Mouse (Mus musculus) embryonic facial prominence, embryonic 14.5 days (tissue): ENCODE measurements around the gene Man1a. TPM values are rescaled to one million over a fixed set of nuclear protein-coding genes. Genes with fewer than 3 reads are reported as not detected.

ENCODE experiments used
- ATAC-seq: fragments of 200-750 bp; cut with Nextera tagmentation; 2 replicates; pipeline ENCODE4 v1.8.0; 2017; ENCODE audit warnings: low read depth, moderate number of reproducible peaks, moderate TSS enrichment
- DNase-seq: peaks from one replicate; pipeline ENCODE4 v3.0.0-alpha.2; 2015; ENCODE audit warnings: low spot score
- H3K27ac ChIP-seq: fragments of 300-500 bp; sonication (generic); replicated peaks from 2 replicates; pipeline ENCODE4 v1.5.1; 2014; ENCODE audit warnings: low read depth, mild to moderate bottlenecking, low read length, moderate library complexity
- H3K27me3 ChIP-seq: fragments of 300-500 bp; sonication (generic); replicated peaks from 2 replicates; pipeline ENCODE4 v1.6.1; 2014; ENCODE audit warnings: low read length; ENCODE audit not compliant: control insufficient read depth, insufficient read depth
- H3K36me3 ChIP-seq: fragments of 300-500 bp; sonication (generic); 2 replicates; pipeline ENCODE4 v1.6.1; 2014; ENCODE audit warnings: low read length, mixed read lengths; ENCODE audit not compliant: control insufficient read depth, insufficient read depth
- H3K4me1 ChIP-seq: fragments of 300-500 bp; sonication (generic); 2 replicates; pipeline ENCODE4 v1.6.1; 2014; ENCODE audit warnings: antibody characterized with exemption, low read length; ENCODE audit not compliant: control insufficient read depth, insufficient read depth
- H3K4me2 ChIP-seq: fragments of 300-500 bp; sonication (generic); 2 replicates; pipeline ENCODE4 v1.6.1; 2014; ENCODE audit warnings: low read depth, mild to moderate bottlenecking, low read length, moderate library complexity, mixed read lengths
- H3K4me3 ChIP-seq: fragments of 300-500 bp; sonication (generic); 2 replicates; pipeline ENCODE4 v1.5.1; 2014; ENCODE audit warnings: low read depth, mild to moderate bottlenecking, low read length
- H3K9ac ChIP-seq: fragments of 300-500 bp; sonication (generic); 2 replicates; pipeline ENCODE4 v1.6.1; 2014; ENCODE audit warnings: low read depth, mild to moderate bottlenecking, low read length, moderate library complexity, mixed read lengths
- H3K9me3 ChIP-seq: fragments of 300-500 bp; sonication (generic); 2 replicates; pipeline ENCODE4 v1.6.1; 2016; ENCODE audit warnings: low read length; ENCODE audit not compliant: control insufficient read depth
- WGBS: fragments of 180-500 bp; shearing (Covaris S2); extraction: QIAGEN DNeasy Blood & Tissue Kit; methylation state at CpG from one replicate; pipeline ENCODE4 v1.1.7; 2014; 5-methylcytosine and 5-hydroxymethylcytosine counted together
- polyA plus RNA-seq: library from polyadenylated mRNA; unstranded; fragments of >200 nt; fragmentation: Nextera tagmentation; extraction: Ambion mirVana; gene quantifications from 2 replicates; pipeline ENCODE4 v1.2.1, GENCODE M21; 2014

Man1a gene
- polyA plus RNA-seq, 1 experiment from 2014 or later, result 11.3 TPM

- H3K9ac ChIP-seq, result no peak overlapping the region
Observed at GRCm38 (mm10) chr10:54059092-54059496, 17.3 kb downstream of the Man1a start.

GRCm38 (mm10) chr10:54058657-54059056, 17.8 kb downstream of the Man1a start:
- whole genome bisulfite sequencing, result 66% methylated on average over 3 of the region's 3 CpGs
- Histone ChIP-seq H3K9me3 (no peaks in the 10 kb centered on the region), H3K27me3 (no peaks in the 10 kb centered on the region), H3K36me3 (no peaks in the 10 kb centered on the region), H3K4me1 (0 out of 2 replicates have a peak, but pooled peaks cover 3% of the 10 kb centered on the region), H3K27ac (no peak overlapping the region), H3K4me2 (no peak overlapping the region), H3K9ac (no peak overlapping the region), H3K4me3 (no peak overlapping the region)
- DNase-seq, result no peak
- ATAC-seq, result no peak

More at GRCm38 (mm10) chr10:54059092-54059496, 17.3 kb downstream of the Man1a start:
- no peak overlapping the region for H3K4me2 ChIP-seq
- H3K9me3 ChIP-seq, result no peaks in the 10 kb centered on the region
- no peaks in the 10 kb centered on the region for H3K36me3 ChIP-seq
- H3K27ac ChIP-seq, result no peak overlapping the region
- 0 out of 2 replicates have a peak, but pooled peaks cover 3% of the 10 kb centered on the region for H3K4me1 ChIP-seq
- DNase-seq, result no peak
- no peak for ATAC-seq
- no peak overlapping the region for H3K4me3 ChIP-seq
- 12% methylated on average over 3 of the region's 3 CpGs for WGBS
- no peaks in the 10 kb centered on the region for H3K27me3 ChIP-seq

- Histone ChIP-seq H3K4me3 (no peak overlapping the region), H3K9ac (no peak overlapping the region), H3K36me3 (no peaks in the 10 kb centered on the region), H3K4me1 (no peaks in the 10 kb centered on the region), H3K4me2 (no peak overlapping the region), H3K27me3 (no peaks in the 10 kb centered on the region), H3K27ac (no peak overlapping the region), H3K9me3 (no peaks in the 10 kb centered on the region)
- ATAC-seq (no peak), DNase-seq (no peak)
- WGBS, result 87% methylated on average over 4 of the region's 4 CpGs
Observed at GRCm38 (mm10) chr10:54054188-54054587, 22.2 kb downstream of the Man1a start.

- no peak overlapping the region for H3K27ac ChIP-seq
- no peaks in the 10 kb centered on the region for H3K9me3 ChIP-seq
- no peak overlapping the region for H3K9ac ChIP-seq
- no peak overlapping the region for H3K4me2 ChIP-seq
- no peaks in the 10 kb centered on the region for H3K27me3 ChIP-seq
- H3K36me3 ChIP-seq, result no peaks in the 10 kb centered on the region
- peak; percentile 56 for DNase-seq
- no peak for ATAC-seq
- no peak overlapping the region for H3K4me3 ChIP-seq
- WGBS, result 40% methylated on average over 4 of the region's 4 CpGs
- H3K4me1 ChIP-seq, result no peaks in the 10 kb centered on the region
Observed at GRCm38 (mm10) chr10:54047885-54048284, 28.5 kb downstream of the Man1a start.

- Histone ChIP-seq H3K27me3 (no peaks in the 10 kb centered on the region), H3K4me1 (no peaks in the 10 kb centered on the region), H3K27ac (no peak overlapping the region), H3K36me3 (no peaks in the 10 kb centered on the region), H3K4me2 (no peak overlapping the region), H3K9ac (no peak overlapping the region), H3K9me3 (no peaks in the 10 kb centered on the region), H3K4me3 (no peak overlapping the region)
- ATAC-seq, result no peak
- DNase-seq, result no peak
- 86% methylated on average over 3 of the region's 3 CpGs for WGBS
Observed at GRCm38 (mm10) chr10:54043358-54043757, 33.1 kb downstream of the Man1a start.

- H3K27ac ChIP-seq, result no peak overlapping the region
- no peak for ATAC-seq
- no peaks in the 10 kb centered on the region for H3K27me3 ChIP-seq
- no peaks in the 10 kb centered on the region for H3K4me1 ChIP-seq
- no peaks in the 10 kb centered on the region for H3K36me3 ChIP-seq
- WGBS, result 88% methylated on average over 7 of the region's 7 CpGs
- no peaks in the 10 kb centered on the region for H3K9me3 ChIP-seq
- DNase-seq, result no peak
- H3K4me2 ChIP-seq, result no peak overlapping the region
- no peak overlapping the region for H3K9ac ChIP-seq
- H3K4me3 ChIP-seq, result no peak overlapping the region
Observed at GRCm38 (mm10) chr10:54042212-54042840, 34.1 kb downstream of the Man1a start.

GRCm38 (mm10) chr10:54040261-54041165, 35.9 kb downstream of the Man1a start:
- ATAC-seq, result no peak
- no peaks in the 10 kb centered on the region for H3K4me1 ChIP-seq
- H3K4me2 ChIP-seq, result no peak overlapping the region
- no peaks in the 10 kb centered on the region for H3K36me3 ChIP-seq
- H3K9me3 ChIP-seq, result no peaks in the 10 kb centered on the region
- no peaks in the 10 kb centered on the region for H3K27me3 ChIP-seq
- peak; percentile 47 for DNase-seq
- no peak overlapping the region for H3K9ac ChIP-seq
- WGBS, result 74% methylated on average over 11 of the region's 11 CpGs
- H3K4me3 ChIP-seq, result no peak overlapping the region
- H3K27ac ChIP-seq, result peak overlapping the region; percentile 40; the same call in 1 of the 2 replicates

GRCm38 (mm10) chr10:54039754-54040153, 36.7 kb downstream of the Man1a start:
- no peaks in the 10 kb centered on the region for H3K36me3 ChIP-seq
- no peaks in the 10 kb centered on the region for H3K4me1 ChIP-seq
- H3K4me2 ChIP-seq, result no peak overlapping the region
- no peak overlapping the region for H3K9ac ChIP-seq
- no peak overlapping the region for H3K27ac ChIP-seq
- DNase-seq, result no peak
- 81% methylated on average over 4 of the region's 4 CpGs for WGBS
- H3K9me3 ChIP-seq, result no peaks in the 10 kb centered on the region
- no peak overlapping the region for H3K4me3 ChIP-seq
- H3K27me3 ChIP-seq, result no peaks in the 10 kb centered on the region
- no peak for ATAC-seq
